Mouse (Mus musculus): ENCODE results near the gene Gm10198. TPM values are rescaled to one million over a fixed set of nuclear protein-coding genes. Genes with fewer than 3 reads are reported as not detected.

Gm10198 gene
- not detected for total RNA-seq (2021)
- long read RNA-seq, experiment 1, result 0 reads
- long read RNA-seq, experiment 2, result 0 reads

DNA sequence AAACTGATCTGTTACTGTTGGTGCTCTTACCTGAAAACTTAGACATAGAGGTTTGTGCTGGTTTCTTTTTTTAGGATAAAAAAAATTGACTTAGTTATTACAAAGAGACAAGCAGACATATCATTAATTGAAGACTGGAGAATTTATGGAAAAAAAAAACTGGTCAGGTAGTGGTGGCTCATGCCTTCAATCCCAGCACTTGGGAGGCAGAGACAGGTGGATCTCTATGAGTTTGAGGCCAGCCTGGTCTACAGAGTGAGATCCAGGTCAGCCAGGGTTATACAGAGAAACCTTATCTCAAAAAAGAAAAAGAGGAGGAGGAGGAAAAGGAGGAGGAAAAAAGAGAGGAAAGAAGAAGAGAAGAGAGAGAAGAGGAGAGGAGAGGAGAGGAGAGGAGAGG, at the start of gene Gm10198:
Gene Gm10198, plus strand, starts transcription at position 301 of the 400 bp plus-strand sequence.
- DNase-seq, result no peak

- DNase-seq, result no peak
Observed at GRCm38 (mm10) chr13:111545286-111545685, 47.3 kb upstream of the Gm10198 start.

GRCm38 (mm10) chr13:111552769-111553168, 39.8 kb upstream of the Gm10198 start:
- no peak for DNase-seq

DNA sequence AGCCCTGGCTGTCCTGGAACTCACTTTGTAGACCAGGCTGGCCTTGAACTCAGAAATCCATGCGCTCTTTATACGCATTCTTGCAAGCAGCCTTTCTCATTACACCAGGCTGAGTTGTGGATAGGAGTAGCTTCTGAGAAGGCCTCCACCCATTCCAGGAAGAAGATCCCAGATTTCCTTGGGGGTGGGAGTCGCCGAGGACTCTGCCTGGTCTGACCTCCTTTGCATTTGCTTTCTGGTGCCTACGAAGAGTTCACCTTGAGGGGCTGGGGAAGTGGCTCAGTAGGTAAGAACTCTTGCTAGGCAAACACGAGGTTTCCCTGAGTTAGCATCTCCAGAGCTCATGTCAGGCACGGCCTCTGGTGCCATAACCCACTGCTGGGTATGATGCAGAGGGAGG, 39.4 kb upstream of the Gm10198 start:
- DNase-seq, result no peak

DNA sequence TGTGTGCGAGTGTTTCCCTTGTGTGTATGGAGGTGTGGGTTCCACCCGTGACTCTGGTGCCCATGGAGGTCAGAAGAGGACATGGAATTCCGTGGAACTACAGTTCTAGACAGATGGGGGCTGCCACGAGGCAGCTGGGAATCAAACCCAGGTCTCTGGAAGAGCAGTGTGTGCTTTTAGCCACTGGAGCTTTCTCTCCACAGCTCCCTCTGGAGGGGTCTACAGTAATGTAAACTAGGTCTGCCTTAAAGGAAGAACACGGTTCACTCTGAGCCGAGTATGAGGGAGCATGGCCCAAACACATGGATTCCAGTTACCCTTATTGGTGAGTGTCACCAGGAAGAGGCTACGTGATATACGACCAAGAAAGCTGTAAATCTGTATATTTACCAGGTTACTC, 38.6 kb upstream of the Gm10198 start:
- DNase-seq, result no peak

- DNase-seq, result no peak
Observed at GRCm38 (mm10) chr13:111555333-111555732, 37.3 kb upstream of the Gm10198 start.

GRCm38 (mm10) chr13:111556375-111556774, 36.2 kb upstream of the Gm10198 start:
- DNase-seq, result no peak

DNA sequence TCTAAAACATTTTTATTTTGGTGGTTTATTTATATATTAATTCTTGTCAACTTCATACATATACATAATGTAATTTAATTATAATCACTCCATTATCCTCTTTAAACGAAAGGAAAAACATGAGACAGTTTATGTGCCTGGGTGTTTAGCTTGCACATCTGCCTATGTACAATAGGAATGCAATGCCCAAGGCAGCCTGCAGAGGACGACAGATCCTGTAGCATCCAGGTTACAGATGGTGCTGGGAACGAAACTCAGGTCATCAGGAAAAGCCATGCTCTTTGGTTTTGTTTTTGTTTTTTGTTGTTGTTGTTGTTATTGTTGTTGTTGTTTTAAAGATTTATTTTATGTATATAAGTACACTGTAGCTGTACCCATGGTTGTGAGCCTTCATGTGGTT, 32.4 kb upstream of the Gm10198 start:
- DNase-seq, result no peak

GRCm38 (mm10) chr13:111562595-111562994, 30.0 kb upstream of the Gm10198 start:
- DNase-seq, result no peak

DNA sequence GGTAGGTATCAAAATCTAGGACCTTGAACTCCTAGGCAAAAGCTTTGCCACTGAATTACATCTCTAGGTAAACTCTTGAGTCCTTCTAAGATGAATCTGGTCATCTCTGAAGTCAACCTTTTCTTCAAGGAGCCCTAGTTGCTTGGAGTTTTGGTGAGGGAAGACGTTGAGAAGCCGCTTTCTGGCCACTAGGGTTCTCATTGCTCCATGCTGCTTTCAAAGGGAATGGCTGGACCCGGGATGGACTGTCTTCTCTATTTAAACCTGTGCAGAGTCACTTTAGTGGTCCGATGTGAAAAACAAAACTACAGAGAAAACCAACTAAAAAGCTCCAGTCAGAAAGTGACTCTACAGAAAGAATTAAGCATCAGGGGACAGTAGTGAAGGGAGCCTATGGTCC, 18.4 kb upstream of the Gm10198 start:
- peak in 1 of 2 experiments; percentile 1 for DNase-seq

GRCm38 (mm10) chr13:111577177-111577576, 15.4 kb upstream of the Gm10198 start:
- DNase-seq, result no peak

GRCm38 (mm10) chr13:111580054-111580453, 12.5 kb upstream of the Gm10198 start:
- no peak for DNase-seq

- DNase-seq, result no peak
Observed at GRCm38 (mm10) chr13:111598111-111598510, 5.5 kb downstream of the Gm10198 start.

GRCm38 (mm10) chr13:111601383-111601782, 8.8 kb downstream of the Gm10198 start:
- no peak for DNase-seq

- DNase-seq, result no peak
Observed at GRCm38 (mm10) chr13:111604826-111605225, 12.2 kb downstream of the Gm10198 start.

GRCm38 (mm10) chr13:111616168-111617125, 23.9 kb downstream of the Gm10198 start:
- DNase-seq, result peak; percentile 9 to 11

- DNase-seq, result no peak
Observed at GRCm38 (mm10) chr13:111620433-111620832, 27.8 kb downstream of the Gm10198 start.

DNA sequence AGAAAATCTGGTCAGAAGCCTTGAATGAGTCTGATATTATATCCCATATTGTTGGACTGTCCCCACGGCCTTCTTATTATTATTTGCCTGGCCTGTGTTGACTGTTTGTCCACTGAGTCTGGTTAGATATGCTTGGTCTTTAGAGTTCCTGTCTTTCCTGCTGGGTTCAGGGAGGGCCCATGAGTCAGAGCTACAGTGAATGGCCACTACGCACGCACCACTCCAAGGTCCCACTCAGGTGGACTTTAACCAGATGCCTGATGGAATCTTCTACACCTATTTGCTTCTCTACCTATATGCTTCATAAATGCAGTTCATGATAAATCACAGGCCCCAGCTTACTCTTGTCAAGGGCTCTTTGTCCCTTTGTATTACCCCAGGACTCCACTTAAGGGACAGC, 29.8 kb downstream of the Gm10198 start:
- no peak for DNase-seq

DNA sequence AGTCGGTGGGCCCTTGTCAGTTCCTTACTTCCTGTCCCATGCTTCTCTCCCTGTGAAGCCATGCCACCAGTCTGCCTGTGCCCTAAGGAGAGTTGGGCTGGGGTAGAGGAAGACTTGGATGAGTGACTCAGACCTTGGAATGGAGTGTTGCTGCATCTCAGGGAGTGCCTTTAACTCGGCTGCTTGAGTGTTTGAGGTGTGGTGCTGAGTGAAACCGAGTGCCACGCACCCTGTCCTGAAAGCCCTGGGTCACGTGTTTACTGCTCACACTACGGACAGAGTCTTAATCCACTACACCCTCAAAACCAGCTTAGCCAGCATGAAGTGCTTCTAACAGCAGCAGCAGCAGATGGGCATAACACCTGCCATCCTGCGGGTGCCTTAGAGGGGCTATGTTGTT, 30.5 kb downstream of the Gm10198 start:
- no peak for DNase-seq

DNA sequence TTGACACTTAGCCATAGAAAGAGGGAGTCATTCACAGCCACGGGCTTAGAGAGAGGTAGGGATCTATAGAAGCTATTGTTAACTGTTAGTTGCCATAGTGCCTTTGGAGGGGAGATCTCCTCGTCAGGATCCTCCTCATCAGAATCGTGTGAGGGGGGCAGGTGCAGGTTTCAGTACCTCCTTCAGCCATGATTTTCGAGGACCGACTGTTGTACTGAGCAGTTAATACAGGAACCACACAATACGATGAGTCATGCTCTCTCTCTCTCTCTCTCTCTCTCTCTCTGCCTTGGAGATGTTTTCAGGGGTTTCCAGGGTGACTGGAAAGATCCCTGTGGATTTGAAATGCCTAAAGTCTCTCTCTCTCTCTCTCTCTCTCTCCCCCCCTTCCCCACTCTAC, 31.5 kb downstream of the Gm10198 start:
- no peak for DNase-seq

DNA sequence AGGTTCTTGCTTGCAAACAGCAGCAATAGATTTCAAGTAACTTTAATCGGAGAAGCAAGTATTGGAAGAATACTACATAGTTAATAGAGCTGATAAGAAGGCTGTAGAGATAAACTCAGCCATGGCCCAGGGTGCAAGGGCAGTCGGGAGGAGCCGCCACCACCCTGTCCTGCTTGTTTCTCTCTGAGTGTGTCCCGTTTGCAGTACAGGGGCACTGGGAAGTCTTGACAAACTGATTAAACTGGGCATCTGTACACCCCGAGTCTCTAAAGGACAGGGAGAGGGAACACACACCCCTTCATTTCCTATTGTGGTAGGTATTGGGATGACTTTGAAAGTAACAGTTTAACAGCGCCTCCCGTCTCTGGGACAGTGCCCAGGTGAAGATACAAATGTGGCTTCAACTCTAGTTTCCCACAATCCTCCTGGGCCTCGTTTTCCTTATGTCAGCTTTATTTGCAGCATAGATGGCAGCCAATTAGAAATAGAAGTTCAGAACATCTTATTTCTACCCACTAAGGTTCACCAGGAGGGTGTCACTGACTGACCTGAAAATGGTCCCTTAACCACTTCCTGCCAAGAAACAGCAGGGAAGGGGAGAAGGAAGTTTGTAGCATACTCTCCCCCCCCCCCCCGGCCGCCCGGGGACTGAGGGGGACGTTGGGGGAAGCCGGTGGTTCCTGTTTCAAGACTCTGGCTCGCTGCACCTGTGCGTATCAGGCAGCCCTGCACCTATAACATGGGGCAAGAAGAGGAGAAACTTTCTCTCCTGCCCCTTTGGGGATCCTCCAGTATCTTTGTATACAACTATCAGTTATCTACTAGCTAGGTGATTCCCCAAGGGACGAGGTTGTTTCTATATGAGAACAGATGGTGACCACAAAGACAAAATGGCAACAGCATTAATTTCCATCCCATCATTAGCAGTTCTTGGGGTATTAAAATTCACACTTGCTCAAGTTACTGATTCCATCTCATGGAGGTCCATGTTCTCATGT, 41.9 kb downstream of the Gm10198 start:
- peak in 1 of 2 experiments; percentile 5 for DNase-seq

GRCm38 (mm10) chr13:111640319-111640718, 47.7 kb downstream of the Gm10198 start:
- no peak for DNase-seq
